Mouse (Mus musculus) MEL (cell line): ENCODE results near the gene Gpat2. TPM values are rescaled to one million over a fixed set of nuclear protein-coding genes. Genes with fewer than 3 reads are reported as not detected.

Source experiments
- DNase-seq: peaks from one replicate; pipeline ENCODE4 v3.0.0; 2011; ENCODE audit warnings: low read depth, low spot score
- H3K27ac ChIP-seq: 2 replicates; pipeline ENCODE4 v1.5.1; 2012; ENCODE audit warnings: low read depth, mild to moderate bottlenecking, control low read depth, low read length, moderate library complexity; ENCODE audit not compliant: control insufficient read depth
- H3K27me3 ChIP-seq, 2 experiments: fragments of 150-350 bp in 1 of 2; sonication (generic) in 1 of 2; 2 replicates each; pipeline ENCODE4 v1.6.1; 2012; ENCODE audit warnings: low read length in 2 of 2, mild to moderate bottlenecking in 2 of 2, improper control_type of control experiment in 1 of 2, moderate library complexity in 1 of 2; ENCODE audit not compliant: insufficient read depth in 2 of 2, control insufficient read depth in 1 of 2
- H3K36me3 ChIP-seq, 2 experiments: 2 replicates each; pipeline ENCODE4 v1.6.1; 2012 to 2014; ENCODE audit warnings: low read length in 2 of 2, improper control_type of control experiment in 1 of 2, inconsistent platforms in 1 of 2, mild to moderate bottlenecking in 1 of 2; ENCODE audit not compliant: insufficient read depth in 2 of 2, control insufficient read depth in 1 of 2
- H3K4me1 ChIP-seq, 2 experiments: fragments of 150-350 bp in 1 of 2; sonication (generic) in 1 of 2; 2 replicates each; pipeline ENCODE4 v1.6.1; 2012; ENCODE audit warnings: low read length in 2 of 2, improper control_type of control experiment in 1 of 2, mild to moderate bottlenecking in 1 of 2; ENCODE audit not compliant: insufficient read depth in 2 of 2, control insufficient read depth in 1 of 2
- H3K4me3 ChIP-seq, 2 experiments: fragments of 150-350 bp in 1 of 2; sonication (generic) in 1 of 2; 2 replicates each; pipeline ENCODE4 v1.5.1; 2012; ENCODE audit warnings: low read depth in 2 of 2, low read length in 2 of 2, mild to moderate bottlenecking in 2 of 2, moderate library complexity in 2 of 2, control low read depth in 1 of 2, improper control_type of control experiment in 1 of 2; ENCODE audit not compliant: control insufficient read depth in 1 of 2, insufficient read depth in 1 of 2
- H3K79me2 ChIP-seq: 2 replicates; pipeline ENCODE4 v1.6.1; 2012; ENCODE audit warnings: mild to moderate bottlenecking, low read length, moderate library complexity; ENCODE audit not compliant: control insufficient read depth, poor library complexity, insufficient read depth
- H3K9ac ChIP-seq: 2 replicates; pipeline ENCODE4 v1.6.1; 2012; ENCODE audit warnings: low read depth, mild to moderate bottlenecking, control low read depth, low read length, moderate library complexity; ENCODE audit not compliant: control insufficient read depth, poor library complexity, severe bottlenecking
- H3K9me3 ChIP-seq: fragments of 150-350 bp; sonication (generic); replicated peaks from 2 replicates; pipeline ENCODE4 v1.6.1; 2012; ENCODE audit warnings: mild to moderate bottlenecking, low read length, improper control_type of control experiment, moderate library complexity; ENCODE audit not compliant: insufficient read depth
- BHLHE40 ChIP-seq: IDR thresholded peaks from 2 replicates; pipeline ENCODE4 v1.6.1; 2012; ENCODE audit warnings: low read depth, mild to moderate bottlenecking, inconsistent platforms, low read length, improper control_type of control experiment, borderline replicate concordance
- CHD1 ChIP-seq: IDR thresholded peaks from 2 replicates; pipeline ENCODE4 v1.6.1; 2012; ENCODE audit warnings: low read depth, mild to moderate bottlenecking, inconsistent platforms, low read length, improper control_type of control experiment
- E2F4 ChIP-seq: IDR thresholded peaks from 2 replicates; pipeline ENCODE4 v1.6.1; 2011; ENCODE audit warnings: low read depth, low read length, improper control_type of control experiment, borderline replicate concordance
- ELF1 ChIP-seq: IDR thresholded peaks from 2 replicates; pipeline ENCODE4 v1.6.1; 2014; ENCODE audit warnings: low read depth, mild to moderate bottlenecking, inconsistent platforms, low read length, improper control_type of control experiment, moderate library complexity
- EP300 ChIP-seq, 2 experiments: IDR thresholded peaks; 2 replicates each; pipeline ENCODE4 v1.6.1; 2011; ENCODE audit warnings: improper control_type of control experiment in 2 of 2, low read length in 2 of 2, low read depth in 1 of 2, mild to moderate bottlenecking in 1 of 2
- ETS1 ChIP-seq: IDR thresholded peaks from 2 replicates; pipeline ENCODE4 v1.6.1; 2012; ENCODE audit warnings: low read depth, mild to moderate bottlenecking, inconsistent platforms, low read length, improper control_type of control experiment, moderate library complexity
- GABPA ChIP-seq: IDR thresholded peaks from 2 replicates; pipeline ENCODE4 v1.6.1; 2012; ENCODE audit warnings: low read depth, mild to moderate bottlenecking, inconsistent platforms, low read length, improper control_type of control experiment, moderate library complexity
- GATA1 ChIP-seq: IDR thresholded peaks from 2 replicates; pipeline ENCODE4 v1.6.1; 2011; ENCODE audit warnings: low read depth, low read length, improper control_type of control experiment
- HCFC1 ChIP-seq: IDR thresholded peaks from 2 replicates; pipeline ENCODE4 v1.6.1; 2012; ENCODE audit warnings: low read depth, mild to moderate bottlenecking, inconsistent platforms, low read length, improper control_type of control experiment, moderate library complexity
- JUND ChIP-seq: IDR thresholded peaks from 2 replicates; pipeline ENCODE4 v1.6.1; 2011; ENCODE audit warnings: low read depth, mild to moderate bottlenecking, improper control_type of control experiment, low read length
- KAT2A ChIP-seq: conservative IDR thresholded peaks from 2 replicates; pipeline ENCODE4 v1.6.1; 2012; ENCODE audit warnings: low read depth, low read length, improper control_type of control experiment, inconsistent platforms
- MAFK ChIP-seq: IDR thresholded peaks from 2 replicates; pipeline ENCODE4 v1.6.1; 2011; ENCODE audit warnings: low read depth, mild to moderate bottlenecking, low read length, improper control_type of control experiment, borderline replicate concordance
- MAX ChIP-seq: IDR thresholded peaks from 2 replicates; pipeline ENCODE4 v1.6.1; 2011; ENCODE audit warnings: low read length, improper control_type of control experiment
- MAZ ChIP-seq: IDR thresholded peaks from 2 replicates; pipeline ENCODE4 v1.6.1; 2012; ENCODE audit warnings: low read depth, mild to moderate bottlenecking, inconsistent platforms, low read length, improper control_type of control experiment
- MXI1 ChIP-seq: IDR thresholded peaks from 2 replicates; pipeline ENCODE4 v1.6.1; 2011; ENCODE audit warnings: mild to moderate bottlenecking, low read depth, low read length, improper control_type of control experiment
- POLR2A ChIP-seq, 2 experiments: IDR thresholded peaks; 2 replicates each; pipeline ENCODE4 v1.6.1; 2011 to 2012; ENCODE audit warnings: low read length in 2 of 2, mild to moderate bottlenecking in 2 of 2, control low read depth in 1 of 2, improper control_type of control experiment in 1 of 2, low read depth in 1 of 2, moderate library complexity in 1 of 2; ENCODE audit not compliant: control insufficient read depth in 1 of 2, insufficient read depth in 1 of 2, poor library complexity in 1 of 2
- POLR2AphosphoS2 ChIP-seq: IDR thresholded peaks from 2 replicates; pipeline ENCODE4 v1.6.1; 2011; ENCODE audit warnings: low read length, improper control_type of control experiment
- RCOR1 ChIP-seq: IDR thresholded peaks from 2 replicates; pipeline ENCODE4 v1.6.1; 2012; ENCODE audit warnings: low read depth, mild to moderate bottlenecking, inconsistent platforms, low read length, improper control_type of control experiment
- SIN3A ChIP-seq: IDR thresholded peaks from 2 replicates; pipeline ENCODE4 v1.6.1; 2012; ENCODE audit warnings: low read length, improper control_type of control experiment, inconsistent platforms
- TAL1 ChIP-seq: IDR thresholded peaks from 2 replicates; pipeline ENCODE4 v1.6.1; 2012; ENCODE audit warnings: mild to moderate bottlenecking, inconsistent platforms, low read length, moderate library complexity, mixed read lengths
- TCF12 ChIP-seq: IDR thresholded peaks from 2 replicates; pipeline ENCODE4 v1.6.1; 2014; ENCODE audit warnings: low read depth, mild to moderate bottlenecking, inconsistent platforms, low read length, improper control_type of control experiment, moderate library complexity
- USF2 ChIP-seq, 2 experiments: IDR thresholded peaks; 2 replicates each; pipeline ENCODE4 v1.6.1; 2011 to 2012; ENCODE audit warnings: improper control_type of control experiment in 2 of 2, low read length in 2 of 2, borderline replicate concordance in 1 of 2, inconsistent platforms in 1 of 2, low read depth in 1 of 2, mild to moderate bottlenecking in 1 of 2; ENCODE audit not compliant: insufficient read depth in 1 of 2
- ZC3H11A ChIP-seq: IDR thresholded peaks from 2 replicates; pipeline ENCODE4 v1.6.1; 2012; ENCODE audit warnings: low read depth, mild to moderate bottlenecking, inconsistent platforms, low read length, improper control_type of control experiment
- ZKSCAN1 ChIP-seq: IDR thresholded peaks from 2 replicates; pipeline ENCODE4 v1.6.1; 2012; ENCODE audit warnings: low read depth, mild to moderate bottlenecking, inconsistent platforms, low read length, improper control_type of control experiment, moderate library complexity
- ZMIZ1 ChIP-seq: IDR thresholded peaks from 2 replicates; pipeline ENCODE4 v1.6.1; 2012; ENCODE audit warnings: low read depth, mild to moderate bottlenecking, inconsistent platforms, low read length, improper control_type of control experiment, moderate library complexity
- ZNF384 ChIP-seq: IDR thresholded peaks from 2 replicates; pipeline ENCODE4 v1.6.1; 2012; ENCODE audit warnings: low read depth, mild to moderate bottlenecking, inconsistent platforms, low read length, improper control_type of control experiment
- polyA plus RNA-seq, 2 experiments: library from polyadenylated mRNA; stranded (reverse) in 1 of 2; unstranded in 1 of 2; fragments of >175 nt in 1 of 2; fragments of >200 nt in 1 of 2; gene quantifications; 2 replicates each; pipeline versions ENCODE4 v1.2.1 to v1.2.4; 2012; ENCODE audit warnings: low replicate concordance in 2 of 2, low read depth in 1 of 2; ENCODE audit not compliant: insufficient read length in 2 of 2, insufficient read depth in 1 of 2, missing spikeins in 1 of 2
- total RNA-seq: library from RNA; depleted of rRNA; stranded (reverse); fragments of 300-350 nt; gene quantifications from 2 replicates; pipeline ENCODE4 v1.2.3, GENCODE M21; 2012

Gpat2 gene
- total and polyA plus RNA-seq, 3 experiments, result 0.07 TPM; not detected in 2

GRCm38 (mm10) chr2:127446847-127447246, 21.8 kb downstream of the Gpat2 start:
- Histone ChIP-seq H3K79me2 (peaks cover 5% of the 10 kb centered on the region), H3K27me3 (no peaks in the 10 kb centered on the region), H3K4me1 (peaks cover 6 to 39% of the 10 kb centered on the region in 2 experiments), H3K27ac (no peak overlapping the region), H3K9me3 (no peaks in the 10 kb centered on the region), H3K4me3 (no peak overlapping the region), H3K9ac (no peak overlapping the region), H3K36me3 (peaks cover 0 to 9% of the 10 kb centered on the region in 2 experiments; a peak in 2 of 4 replicates)
- TF ChIP-seq ZMIZ1 (no peak), MXI1 (peak; percentile 29; the same call in 1 of the 2 replicates), GABPA (no peak), POLR2A (IDR thresholded peaks at IDR 0.05; ENCODE audit: control insufficient read depth in 1 of 2, insufficient read depth in 1 of 2, low read depth in 1 of 2, low read length in 2 of 2, poor library complexity in 1 of 2) (no peak), TCF12 (peak; percentile 74), MAFK (no peak), USF2 (IDR thresholded peaks at IDR 0.05; ENCODE audit: borderline replicate concordance in 1 of 2, insufficient read depth in 1 of 2, low read depth in 1 of 2, low read length in 2 of 2) (no peak), KAT2A (no peak), CHD1 (no peak), BHLHE40 (no peak), ZNF384 (no peak), MAX (no peak; the same call in 1 of the 2 replicates), HCFC1 (no peak), GATA1 (peak; percentile 74), POLR2AphosphoS2 (no peak), RCOR1 (peak; percentile 60), SIN3A (peak; percentile 54), ZKSCAN1 (no peak), JUND (no peak), ZC3H11A (no peak), ETS1 (peak; percentile 66), MAZ (0 out of 2 replicates have a peak, but pooled peaks have one; percentile 16), E2F4 (no peak), TAL1 (peak; percentile 36), EP300 (IDR thresholded peaks at IDR 0.05; ENCODE audit: low read depth in 1 of 2, low read length in 2 of 2) (peak; percentile 62 to 68; a peak in 3 of 4 replicates), ELF1 (no peak)
- DNase-seq, result peak; percentile 58
